Mouse (Mus musculus) thymus, postnatal 4 days (tissue): ENCODE measurements around the gene Mum1.

ENCODE experiments used
- DNase-seq: peaks from one replicate; pipeline ENCODE4 v3.0.0; 2021

Gene Mum1

DNA sequence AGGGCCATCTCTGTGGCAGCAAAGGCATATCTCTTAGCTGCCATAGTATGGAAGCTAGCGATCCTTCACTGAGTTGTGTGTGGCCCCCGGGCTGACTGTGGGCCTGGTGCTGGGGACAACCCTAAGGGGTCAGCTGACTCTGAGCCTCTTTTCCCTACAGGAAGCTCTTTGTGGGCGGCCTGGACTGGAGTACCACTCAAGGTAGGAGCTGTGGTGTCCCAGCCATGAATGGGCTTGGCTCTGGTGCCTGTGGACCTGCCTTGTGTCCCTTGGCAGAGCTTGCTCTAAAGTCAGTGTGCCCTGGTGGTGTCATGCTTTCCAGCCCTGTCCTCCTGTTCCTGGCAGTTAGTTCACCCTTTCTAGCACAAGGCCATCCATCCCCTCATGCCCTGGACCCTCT is 47.6 kb downstream of the Mum1 start:
- DNase-seq: no peak

DNA sequence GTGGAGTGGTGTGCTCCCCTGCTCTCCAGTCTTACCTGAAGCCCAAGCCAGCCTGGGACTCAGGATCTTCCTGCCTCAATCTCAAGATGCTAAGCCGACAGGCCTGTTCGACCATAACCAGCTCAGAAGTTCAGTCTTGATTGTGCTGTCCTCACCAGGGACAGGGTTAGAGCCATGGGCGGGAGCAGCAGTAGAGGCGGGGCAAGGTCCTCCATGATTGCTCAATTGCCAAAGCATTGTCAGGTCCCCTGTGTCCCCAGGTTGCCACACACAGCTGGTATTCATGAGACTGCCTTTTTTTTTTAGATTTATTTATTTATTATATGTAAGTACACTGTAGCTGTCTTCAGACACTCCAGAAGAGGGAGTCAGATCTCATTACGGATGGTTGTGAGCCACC is 50.0 kb downstream of the Mum1 start:
- DNase-seq: no peak

DNA sequence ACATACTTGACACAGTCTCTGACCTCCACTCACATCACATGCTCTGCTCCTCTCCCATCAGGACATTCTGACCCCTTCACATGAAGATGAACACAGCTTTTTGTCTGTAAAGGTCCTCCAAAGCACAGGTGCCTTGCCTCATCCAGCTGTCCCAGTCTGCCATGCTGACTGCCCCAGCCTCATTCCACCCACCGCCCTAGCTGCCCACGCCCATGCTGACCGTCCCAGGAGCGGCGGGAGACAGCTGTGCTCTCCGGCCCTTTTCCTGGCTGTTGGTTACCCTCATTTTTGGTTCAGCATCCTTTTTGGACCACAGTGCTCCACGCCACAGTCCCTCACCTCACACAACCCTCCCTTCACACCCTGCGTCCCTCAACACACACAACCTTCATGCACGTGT is 52.2 kb downstream of the Mum1 start:
- no peak for DNase-seq

DNA sequence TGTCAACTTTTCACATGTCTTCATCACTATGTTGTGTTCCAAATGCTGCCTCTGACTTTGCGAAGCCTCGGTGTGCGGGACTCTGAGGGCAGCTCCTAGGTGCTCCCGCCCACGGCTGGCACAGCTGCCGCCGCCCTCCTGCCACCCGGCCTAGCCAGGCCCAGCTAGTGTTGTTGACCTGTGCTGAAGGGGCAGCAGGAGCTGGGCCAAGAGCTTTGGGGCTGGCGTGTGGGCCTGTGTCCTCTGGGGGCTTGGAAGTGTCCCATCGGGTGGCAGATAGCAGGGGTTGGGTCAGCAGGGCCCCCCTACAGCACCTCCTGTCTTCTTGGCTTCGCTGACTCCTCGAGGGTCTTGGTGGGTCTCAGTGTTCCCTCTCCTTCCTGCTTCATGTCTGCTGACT is 53.0 kb downstream of the Mum1 start:
- DNase-seq: no peak

DNA sequence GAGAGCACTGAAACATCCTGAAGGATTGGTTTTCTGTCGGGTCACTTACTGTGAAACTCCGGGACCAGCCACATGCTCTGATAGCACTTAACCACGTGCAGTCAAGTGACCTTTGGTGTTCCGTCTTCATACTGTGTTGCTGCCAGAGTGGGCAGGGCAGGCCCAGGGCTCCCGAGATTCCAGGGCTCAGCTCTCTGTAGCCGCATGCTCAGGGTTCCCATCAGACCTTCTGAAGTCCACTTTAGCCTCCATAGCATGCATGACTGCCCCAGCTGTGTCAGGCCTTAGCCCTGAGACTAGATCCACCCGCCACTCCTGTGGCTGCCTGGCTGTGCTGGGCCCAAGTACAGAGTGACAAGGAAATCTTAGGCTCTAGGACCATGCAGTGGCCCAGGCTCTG is 55.1 kb downstream of the Mum1 start:
- no peak for DNase-seq

DNA sequence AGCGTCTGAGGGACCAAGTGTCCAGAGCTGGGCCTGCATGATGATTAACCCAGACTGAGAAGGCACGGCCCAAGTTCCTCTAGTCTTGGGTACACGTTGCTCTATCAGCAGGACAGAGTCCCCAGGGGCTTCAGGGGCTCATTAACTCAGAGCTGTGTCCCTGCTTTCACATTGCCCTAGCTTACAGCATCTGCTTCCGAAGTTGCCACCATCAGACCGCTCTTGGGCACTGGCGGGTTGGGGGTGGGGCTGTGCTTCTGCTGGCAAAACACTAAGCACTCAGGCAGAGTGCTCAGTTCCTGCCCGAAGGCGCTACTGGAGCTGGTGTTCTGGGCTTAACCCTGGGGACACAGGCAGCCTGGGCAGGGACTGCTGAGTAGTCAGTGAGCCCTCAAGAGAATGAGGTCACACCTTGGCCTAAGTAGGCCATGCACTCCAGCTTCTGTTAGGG is 55.7 kb downstream of the Mum1 start:
- DNase-seq: no peak

- no peak for DNase-seq
Observed at GRCm38 (mm10) chr10:80282481-80283441, 56.5 kb downstream of the Mum1 start.

DNA sequence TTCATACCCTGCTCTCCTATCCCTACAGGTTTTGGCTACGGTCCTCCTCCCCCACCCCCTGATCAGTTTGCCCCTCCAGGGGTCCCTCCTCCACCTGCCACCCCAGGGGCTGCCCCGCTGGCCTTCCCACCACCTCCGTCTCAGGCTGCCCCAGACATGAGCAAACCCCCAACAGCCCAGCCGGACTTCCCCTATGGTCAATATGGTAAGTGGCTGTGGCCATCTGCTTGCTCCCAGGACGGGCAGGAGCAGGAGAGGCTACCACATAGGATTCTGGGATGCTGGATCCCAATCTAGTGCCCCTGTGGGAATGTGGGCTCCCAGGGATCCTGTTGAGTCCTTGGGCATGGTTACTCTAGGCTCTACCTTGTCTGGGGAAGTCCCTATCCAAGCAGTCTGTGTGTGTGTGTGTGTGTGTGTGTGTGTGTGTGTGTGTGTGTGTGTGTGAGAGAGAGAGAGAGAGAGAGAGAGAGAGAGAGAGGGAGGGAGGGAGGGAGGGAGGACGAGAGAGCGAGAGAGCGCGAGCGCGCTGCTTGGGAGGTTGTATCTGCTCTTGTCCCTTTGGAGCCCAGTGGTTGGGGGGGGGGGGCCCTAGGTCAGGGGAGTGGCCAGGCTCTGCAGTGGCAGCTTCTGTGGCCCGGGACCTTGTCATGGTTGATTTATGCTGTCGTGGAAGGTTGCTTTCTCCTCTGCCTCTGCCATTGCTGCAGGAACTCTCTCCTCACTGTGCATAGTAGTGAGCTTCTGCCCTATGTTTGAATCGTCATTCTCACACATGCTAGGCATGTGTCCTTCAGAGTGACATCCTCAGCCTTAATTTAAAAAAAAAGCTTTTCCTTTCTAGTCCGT is 59.2 kb downstream of the Mum1 start:
- DNase-seq: no peak

- no peak for DNase-seq
Observed at GRCm38 (mm10) chr10:80288097-80288496, 61.9 kb downstream of the Mum1 start.

DNA sequence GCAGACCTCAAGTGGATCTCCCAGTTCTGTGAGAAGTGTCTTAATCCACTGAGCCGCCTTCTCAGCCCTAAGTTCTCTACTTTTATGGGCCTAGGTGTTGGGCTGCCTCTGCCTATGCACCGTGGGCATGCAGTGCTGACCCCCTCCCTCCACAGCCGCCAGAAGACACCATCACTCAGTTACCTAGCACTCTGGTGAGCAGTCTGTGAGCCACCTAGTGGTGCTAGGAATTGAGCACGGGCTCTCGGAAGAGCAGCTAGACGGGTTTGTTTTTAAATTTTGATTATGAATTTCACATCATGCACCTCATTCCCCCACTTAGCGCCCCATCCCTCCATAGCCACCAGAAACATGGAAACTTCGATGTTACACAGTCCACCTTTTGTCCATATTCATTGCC is 62.4 kb downstream of the Mum1 start:
- no peak for DNase-seq

DNA sequence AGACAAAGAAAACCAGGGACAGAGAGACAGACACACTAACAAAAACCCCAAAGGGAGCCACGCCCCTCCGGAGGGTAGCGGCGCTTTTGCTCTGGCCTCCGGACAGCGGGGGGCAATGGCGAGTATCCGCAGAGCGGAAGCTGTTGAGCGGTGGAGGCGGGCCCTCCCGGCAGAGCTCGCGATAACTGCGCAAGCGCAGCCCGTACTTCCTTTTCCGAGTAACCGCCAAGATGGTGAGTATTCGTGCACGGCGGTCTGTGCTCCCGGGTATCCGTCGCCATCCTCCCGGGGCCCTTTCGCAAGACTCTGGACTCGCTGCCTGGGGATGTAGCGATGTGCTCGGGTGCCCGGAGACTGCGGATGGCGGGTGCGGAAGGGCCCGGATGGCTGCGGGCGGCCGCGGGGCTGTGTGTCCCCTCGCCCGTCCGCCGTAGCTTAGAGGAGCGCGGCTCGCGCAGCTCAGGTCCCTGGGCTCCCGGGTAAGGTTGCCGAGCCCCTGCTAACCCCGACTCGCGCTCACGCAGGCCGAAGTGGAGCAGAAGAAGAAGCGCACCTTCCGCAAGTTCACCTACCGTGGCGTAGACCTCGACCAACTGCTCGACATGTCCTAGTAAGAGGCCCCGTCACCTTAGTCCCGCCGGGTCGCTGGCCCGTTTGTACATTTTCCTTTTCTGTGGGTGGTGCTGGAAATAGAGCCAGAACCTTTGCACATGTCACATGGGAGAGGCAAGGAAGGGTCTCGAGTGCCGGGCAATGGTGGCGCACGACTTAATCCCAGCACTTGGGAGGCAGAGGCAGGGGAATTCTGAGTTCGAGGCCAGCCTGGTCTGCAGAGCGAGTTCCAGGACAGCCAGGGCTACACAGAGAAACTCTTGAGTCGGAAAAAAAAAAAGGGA is 66.3 kb downstream of the Mum1 start, which contains the start of gene Rps15:
TSS of gene Rps15 (plus strand) at position 203 of the 896 bp plus-strand sequence.
- DNase-seq: peak; percentile 97

GRCm38 (mm10) chr10:80293325-80293724 is 67.1 kb downstream of the Mum1 start:
- peak; percentile 53 for DNase-seq
